Mouse (Mus musculus): ENCODE measurements around the gene 1700013F07Rik.

GRCm38 (mm10) chr3:108489968-108490367, 44.0 kb upstream of the 1700013F07Rik start:
- TF ChIP-seq CTCF (IDR thresholded peaks at IDR 0.05; ENCODE audit: control insufficient read depth, insufficient read depth, low read length) (peak; percentile 31), POLR2A (IDR thresholded peaks at IDR 0.05; ENCODE audit: borderline replicate concordance, control insufficient read depth, low read depth, low read length) (no peak)

Measured in bone marrow, adult 2 months (tissue).